Mouse (Mus musculus): Measurements from ENCODE around the gene Pcsk7. TPM values are rescaled to one million over a fixed set of nuclear protein-coding genes. Genes with fewer than 3 reads are reported as not detected.

The Pcsk7 gene
- polyA plus RNA-seq, 1 experiment from 2014 or later, result 8.4 TPM

DNA sequence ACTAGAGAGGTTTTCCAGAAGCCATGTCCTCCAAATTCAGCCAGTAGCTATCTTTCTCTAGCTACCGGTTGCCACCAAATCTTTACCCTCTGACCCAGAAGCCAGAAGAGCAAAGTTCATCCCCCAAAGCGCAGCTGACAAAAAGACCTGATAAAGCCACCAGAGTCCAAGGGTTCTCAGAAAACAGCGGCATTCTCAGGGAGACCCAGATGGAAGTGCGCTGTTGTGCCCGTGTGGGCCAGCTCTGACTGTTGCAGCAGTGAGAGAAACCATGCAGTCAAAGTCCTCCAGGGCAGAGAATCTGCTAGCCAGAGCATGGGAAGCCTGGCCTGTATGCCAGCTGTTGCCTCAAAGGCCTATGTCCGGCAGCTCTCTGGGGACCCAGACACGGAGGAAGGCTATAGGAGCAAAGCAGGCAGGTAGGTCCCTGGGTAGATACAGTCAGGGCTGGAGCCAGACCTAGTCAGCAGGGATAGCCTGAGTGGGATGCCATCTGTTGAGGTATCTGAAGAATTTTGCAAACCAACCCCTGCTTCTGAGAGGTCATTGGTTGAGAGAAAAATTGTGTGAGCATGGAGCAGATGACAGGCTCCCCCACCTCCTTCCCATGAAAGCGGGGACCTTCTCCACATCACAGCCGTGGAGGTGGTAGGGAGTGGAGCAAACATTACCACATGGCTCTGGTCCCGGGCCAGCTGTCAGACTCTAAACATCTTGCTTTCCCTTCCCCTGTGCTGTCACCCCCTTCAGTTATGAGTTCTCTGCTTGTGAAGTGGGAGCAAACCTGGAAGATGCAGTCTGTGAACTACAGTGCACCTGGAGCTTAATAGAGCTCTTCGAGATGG is 26.5 kb downstream of the Pcsk7 start:
- WGBS (ENCODE audit: insufficient replicate concordance), result 59% methylated on average over 11 of the region's 11 CpGs
- H3K4me1 ChIP-seq (ENCODE audit: control insufficient read depth, low read depth, low read length), result peaks cover 3% of the 10 kb centered on the region
- no peak overlapping the region for H3K9ac ChIP-seq (ENCODE audit: low read depth, low read length)
- peak overlapping the region; percentile 47 for H3K4me2 ChIP-seq (ENCODE audit: low read depth, low read length)
- H3K4me3 ChIP-seq (ENCODE audit: low read depth, low read length), result peak overlapping the region; percentile 12; the same call in 1 of the 2 replicates
- peak overlapping the region; percentile 74 for H3K27ac ChIP-seq (ENCODE audit: low read length)
- H3K36me3 ChIP-seq (ENCODE audit: control insufficient read depth, insufficient read depth), result peaks cover 7% of the 10 kb centered on the region
- peaks cover 6% of the 10 kb centered on the region for H3K27me3 ChIP-seq (ENCODE audit: control insufficient read depth, insufficient read depth, low read depth, low read length)
- peak; percentile 46 for ATAC-seq (ENCODE audit: low read depth)
- H3K9me3 ChIP-seq (replicated peaks; ENCODE audit: control insufficient read depth, low read length), result no peaks in the 10 kb centered on the region

DNA sequence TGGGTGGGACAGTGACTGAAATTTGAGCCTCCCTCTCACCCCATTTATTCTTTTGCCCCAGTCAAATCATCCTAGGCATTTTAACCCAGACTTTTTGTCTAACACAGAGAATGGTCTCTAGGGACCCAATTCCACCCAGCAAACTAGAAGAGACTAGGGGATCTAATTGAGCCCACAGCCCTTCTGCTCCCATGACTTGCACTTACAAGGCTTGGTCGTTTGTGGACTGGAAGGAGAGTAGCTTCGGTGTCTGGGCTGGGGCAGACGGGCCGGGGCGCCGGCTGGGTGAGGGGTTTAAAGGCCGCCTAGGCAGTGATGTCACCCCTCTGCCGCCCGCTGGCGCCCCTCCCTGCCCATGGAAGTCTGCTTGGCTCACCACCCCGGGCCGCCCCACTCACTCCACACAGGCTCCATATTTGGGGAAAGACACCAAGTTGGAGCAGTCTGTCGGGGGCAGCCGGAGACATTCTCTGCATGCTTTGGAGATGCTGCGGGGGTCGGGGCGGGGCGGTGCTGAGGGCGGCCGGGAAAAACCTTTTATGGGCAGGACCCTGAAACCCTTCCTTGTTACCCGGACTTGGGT is 29.4 kb downstream of the Pcsk7 start, which contains the start of gene Tagln:
TSS of gene Tagln (minus strand) at position 431 of the 583 bp plus-strand sequence.
- no peak for ATAC-seq (ENCODE audit: low read depth)
- peaks cover 3% of the 10 kb centered on the region for H3K4me1 ChIP-seq (ENCODE audit: control insufficient read depth, low read depth, low read length)
- H3K27ac ChIP-seq (ENCODE audit: low read length), result no peak within 1 kb of the TSS
- WGBS (ENCODE audit: insufficient replicate concordance), result 23% methylated on average over 21 of the region's 21 CpGs
- H3K4me3 ChIP-seq (ENCODE audit: low read depth, low read length), result no peak within 1 kb of the TSS
- no peaks in the 10 kb centered on the region for H3K9me3 ChIP-seq (replicated peaks; ENCODE audit: control insufficient read depth, low read length)
- no peak within 1 kb of the TSS for H3K4me2 ChIP-seq (ENCODE audit: low read depth, low read length)
- H3K9ac ChIP-seq (ENCODE audit: low read depth, low read length), result no peak within 1 kb of the TSS
- peaks cover 6% of the 10 kb centered on the region for H3K27me3 ChIP-seq (ENCODE audit: control insufficient read depth, insufficient read depth, low read depth, low read length)
- peaks cover 2% of the 10 kb centered on the region; the same call in 1 of the 2 replicates for H3K36me3 ChIP-seq (ENCODE audit: control insufficient read depth, insufficient read depth)

DNA sequence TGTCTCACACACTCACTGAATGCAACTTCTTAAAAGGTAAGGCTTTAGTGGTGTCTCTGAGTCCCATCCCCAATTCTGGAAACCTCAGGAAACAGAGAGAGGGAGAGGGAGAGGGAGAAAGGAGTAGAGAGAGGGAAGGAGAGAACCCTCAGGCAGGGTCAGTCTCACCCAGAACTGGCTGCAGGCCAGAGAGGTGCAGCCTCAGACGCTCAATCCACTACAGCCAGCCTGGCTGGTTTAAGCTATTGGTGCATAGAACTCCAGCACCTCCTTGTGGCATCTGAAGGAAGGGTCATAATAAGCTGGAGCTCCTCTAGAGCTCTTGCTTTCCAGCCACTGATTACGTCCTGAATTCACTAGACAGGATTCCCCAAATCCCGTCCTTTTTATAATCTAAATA is 30.6 kb downstream of the Pcsk7 start:
- WGBS (ENCODE audit: insufficient replicate concordance), result 23% methylated on average over 3 of the region's 3 CpGs
- Histone ChIP-seq H3K27me3 (ENCODE audit: control insufficient read depth, insufficient read depth, low read depth, low read length) (peaks cover 6% of the 10 kb centered on the region), H3K4me3 (ENCODE audit: low read depth, low read length) (no peak overlapping the region), H3K9me3 (replicated peaks; ENCODE audit: control insufficient read depth, low read length) (no peaks in the 10 kb centered on the region), H3K4me2 (ENCODE audit: low read depth, low read length) (no peak overlapping the region), H3K27ac (ENCODE audit: low read length) (no peak overlapping the region), H3K36me3 (ENCODE audit: control insufficient read depth, insufficient read depth) (peaks cover 5% of the 10 kb centered on the region), H3K4me1 (ENCODE audit: control insufficient read depth, low read depth, low read length) (peaks cover 10% of the 10 kb centered on the region), H3K9ac (ENCODE audit: low read depth, low read length) (no peak overlapping the region)
- peak; percentile 58 for ATAC-seq (ENCODE audit: low read depth)

DNA sequence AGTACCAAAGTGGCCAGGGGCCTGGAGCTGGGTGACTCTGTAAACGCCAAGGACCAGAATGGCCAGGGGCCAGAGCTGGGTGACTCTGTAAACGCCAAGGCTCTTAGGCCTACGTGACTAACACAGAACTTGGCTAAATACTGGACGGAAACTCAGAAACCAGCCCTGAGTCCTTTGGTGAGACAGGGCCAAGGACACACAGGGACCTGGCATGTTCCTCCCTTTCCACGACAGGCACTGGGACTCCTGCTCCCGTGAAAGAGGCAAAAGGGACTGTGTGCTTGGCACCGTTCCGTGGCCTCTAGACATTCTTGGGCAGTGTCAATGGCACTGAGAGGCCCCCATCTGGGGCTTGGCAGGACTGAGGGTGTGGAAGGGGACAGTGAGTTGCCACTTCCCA is 31.8 kb downstream of the Pcsk7 start:
- Histone ChIP-seq H3K4me1 (ENCODE audit: control insufficient read depth, low read depth, low read length) (peaks cover 19% of the 10 kb centered on the region), H3K4me3 (ENCODE audit: low read depth, low read length) (no peak overlapping the region), H3K36me3 (ENCODE audit: control insufficient read depth, insufficient read depth) (peaks cover 13% of the 10 kb centered on the region), H3K9me3 (replicated peaks; ENCODE audit: control insufficient read depth, low read length) (no peaks in the 10 kb centered on the region), H3K27ac (ENCODE audit: low read length) (no peak overlapping the region), H3K4me2 (ENCODE audit: low read depth, low read length) (no peak overlapping the region), H3K27me3 (ENCODE audit: control insufficient read depth, insufficient read depth, low read depth, low read length) (peaks cover 6% of the 10 kb centered on the region), H3K9ac (ENCODE audit: low read depth, low read length) (no peak overlapping the region)
- no peak for ATAC-seq (ENCODE audit: low read depth)
- 81% methylated on average over 8 of the region's 8 CpGs for WGBS (ENCODE audit: insufficient replicate concordance)

DNA sequence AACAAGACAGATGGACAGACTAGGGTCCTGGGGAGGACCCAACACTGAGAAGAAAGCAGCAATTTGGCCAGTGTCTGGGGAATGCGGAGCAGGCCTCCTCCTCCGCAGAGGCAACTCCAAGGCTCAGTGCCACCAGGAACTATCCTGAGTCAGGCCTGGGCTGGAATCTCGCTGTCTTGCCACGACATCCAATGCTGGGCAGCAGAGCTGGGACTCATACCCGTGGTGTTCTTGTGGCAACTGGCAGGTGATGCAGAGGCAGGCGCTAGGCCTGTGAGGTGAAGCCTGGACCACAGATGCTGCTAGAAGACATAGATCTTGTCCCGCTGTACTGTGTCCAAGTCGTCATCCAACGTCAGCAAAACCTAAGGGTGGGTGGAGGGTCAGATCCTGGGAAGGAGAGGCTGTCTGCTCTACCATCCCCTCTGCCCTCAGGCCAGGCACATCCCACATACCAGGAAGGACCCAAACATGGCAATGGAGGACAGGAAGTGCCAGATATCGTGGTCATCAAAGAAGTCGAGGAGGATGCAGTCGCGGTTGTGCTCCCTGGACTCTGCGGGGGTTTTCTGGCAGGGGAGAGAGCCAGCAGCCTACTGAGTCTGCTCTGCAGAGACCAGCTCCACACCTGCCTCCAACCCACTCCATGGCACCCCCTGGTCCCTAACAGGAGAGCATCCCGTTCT is 32.8 kb downstream of the Pcsk7 start:
- Histone ChIP-seq H3K4me1 (ENCODE audit: control insufficient read depth, low read depth, low read length) (peaks cover 25% of the 10 kb centered on the region), H3K4me3 (ENCODE audit: low read depth, low read length) (no peak overlapping the region), H3K36me3 (ENCODE audit: control insufficient read depth, insufficient read depth) (peaks cover 13% of the 10 kb centered on the region), H3K9me3 (replicated peaks; ENCODE audit: control insufficient read depth, low read length) (no peaks in the 10 kb centered on the region), H3K27me3 (ENCODE audit: control insufficient read depth, insufficient read depth, low read depth, low read length) (peaks cover 6% of the 10 kb centered on the region), H3K9ac (ENCODE audit: low read depth, low read length) (no peak overlapping the region), H3K4me2 (ENCODE audit: low read depth, low read length) (no peak overlapping the region), H3K27ac (ENCODE audit: low read length) (no peak overlapping the region)
- 73% methylated on average over 15 of the region's 15 CpGs for WGBS (ENCODE audit: insufficient replicate concordance)
- no peak for ATAC-seq (ENCODE audit: low read depth)

DNA sequence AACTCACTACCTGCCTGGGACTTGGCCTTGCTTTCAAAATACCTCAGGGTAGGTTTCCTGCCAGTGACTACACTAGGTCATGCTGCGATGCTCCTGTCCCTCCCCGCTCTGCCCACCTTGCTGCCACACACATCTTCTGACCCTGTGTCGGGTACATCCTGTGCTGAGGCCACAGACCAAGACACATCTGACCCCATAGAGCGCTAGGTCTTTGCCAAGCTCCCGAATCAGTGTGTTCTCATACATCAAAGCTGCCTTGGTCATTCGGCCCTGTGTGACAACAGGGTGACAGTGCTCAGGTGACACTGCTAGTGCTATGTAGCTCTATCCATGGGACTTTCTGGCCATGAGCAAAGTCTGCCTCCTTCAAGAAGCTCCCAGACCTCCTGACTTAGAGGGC is 33.5 kb downstream of the Pcsk7 start:
- Histone ChIP-seq H3K4me2 (ENCODE audit: low read depth, low read length) (no peak overlapping the region), H3K4me1 (ENCODE audit: control insufficient read depth, low read depth, low read length) (peaks cover 31% of the 10 kb centered on the region)

DNA sequence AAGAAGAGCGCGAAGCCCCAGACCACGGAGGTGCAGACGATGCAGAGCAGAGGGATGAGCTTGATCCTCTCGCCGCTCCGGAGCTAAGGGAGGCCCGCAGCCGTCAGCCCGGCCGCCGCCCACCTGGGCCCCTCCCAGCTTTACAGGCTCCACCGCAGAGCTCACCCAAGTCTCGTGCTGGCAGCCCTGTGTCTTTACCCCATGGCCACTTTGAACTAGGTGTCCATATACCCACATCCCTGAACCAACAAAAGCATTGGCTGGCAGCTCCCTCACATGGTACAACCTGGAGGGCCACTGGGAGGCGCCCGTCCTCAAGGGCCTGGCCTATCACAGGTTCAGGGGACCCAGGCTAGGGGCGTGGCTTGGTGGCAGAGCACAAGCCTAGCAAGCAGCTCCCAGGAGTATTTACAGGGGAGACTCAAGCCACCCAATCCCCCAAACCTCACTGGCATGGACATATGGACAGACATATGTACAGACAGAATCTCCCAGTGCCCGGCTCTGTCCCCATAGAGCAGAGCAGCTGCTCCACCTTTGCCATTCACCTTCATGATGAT is 35.1 kb downstream of the Pcsk7 start:
- peaks cover 2% of the 10 kb centered on the region; the same call in 1 of the 2 replicates for H3K9me3 ChIP-seq (replicated peaks; ENCODE audit: control insufficient read depth, low read length)
- no peaks in the 10 kb centered on the region for H3K27me3 ChIP-seq (ENCODE audit: control insufficient read depth, insufficient read depth, low read depth, low read length)
- no peak overlapping the region for H3K27ac ChIP-seq (ENCODE audit: low read length)
- H3K36me3 ChIP-seq (ENCODE audit: control insufficient read depth, insufficient read depth), result peaks cover 26% of the 10 kb centered on the region
- WGBS (ENCODE audit: insufficient replicate concordance), result 64% methylated on average over 18 of the region's 18 CpGs
- no peak overlapping the region for H3K4me3 ChIP-seq (ENCODE audit: low read depth, low read length)
- H3K4me2 ChIP-seq (ENCODE audit: low read depth, low read length), result no peak overlapping the region
- H3K9ac ChIP-seq (ENCODE audit: low read depth, low read length), result no peak overlapping the region
- H3K4me1 ChIP-seq (ENCODE audit: control insufficient read depth, low read depth, low read length), result peaks cover 34% of the 10 kb centered on the region
- peak; percentile 32; the same call in 1 of the 2 replicates for ATAC-seq (ENCODE audit: low read depth)

More for the DNA sequence above, 33.5 kb downstream of the Pcsk7 start:
- Histone ChIP-seq H3K36me3 (ENCODE audit: control insufficient read depth, insufficient read depth) (peaks cover 20% of the 10 kb centered on the region), H3K9ac (ENCODE audit: low read depth, low read length) (no peak overlapping the region), H3K27ac (ENCODE audit: low read length) (no peak overlapping the region), H3K4me3 (ENCODE audit: low read depth, low read length) (no peak overlapping the region), H3K27me3 (ENCODE audit: control insufficient read depth, insufficient read depth, low read depth, low read length) (peaks cover 6% of the 10 kb centered on the region), H3K9me3 (replicated peaks; ENCODE audit: control insufficient read depth, low read length) (peaks cover 2% of the 10 kb centered on the region; the same call in 1 of the 2 replicates)
- ATAC-seq (ENCODE audit: low read depth), result no peak
- WGBS (ENCODE audit: insufficient replicate concordance), result 89% methylated on average over 6 of the region's 6 CpGs

DNA sequence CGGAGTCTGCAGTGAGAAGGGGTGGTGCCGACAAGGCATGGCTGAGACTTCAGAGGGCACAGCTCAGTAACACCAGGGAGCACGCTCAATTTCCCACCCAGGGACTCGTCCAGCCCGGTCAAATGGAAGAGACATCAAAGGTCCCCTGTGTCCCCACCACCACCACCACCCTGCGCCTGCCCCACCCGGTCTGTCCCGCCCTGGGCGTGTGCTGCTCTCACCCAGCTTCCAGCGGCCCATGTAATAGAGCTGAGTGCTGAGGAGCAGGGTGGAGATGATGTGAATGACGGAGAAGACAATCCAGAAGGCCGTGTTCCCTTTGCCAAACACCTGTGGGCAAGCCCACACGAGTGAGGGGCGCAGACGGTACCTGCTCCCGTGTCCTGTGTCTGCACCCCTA is 36.2 kb downstream of the Pcsk7 start:
- Histone ChIP-seq H3K9ac (ENCODE audit: low read depth, low read length) (no peak overlapping the region), H3K4me2 (ENCODE audit: low read depth, low read length) (peak overlapping the region; percentile 28; the same call in 1 of the 2 replicates), H3K4me3 (ENCODE audit: low read depth, low read length) (no peak overlapping the region), H3K36me3 (ENCODE audit: control insufficient read depth, insufficient read depth) (peaks cover 26% of the 10 kb centered on the region), H3K27me3 (ENCODE audit: control insufficient read depth, insufficient read depth, low read depth, low read length) (no peaks in the 10 kb centered on the region), H3K9me3 (replicated peaks; ENCODE audit: control insufficient read depth, low read length) (peaks cover 2% of the 10 kb centered on the region; the same call in 1 of the 2 replicates), H3K4me1 (ENCODE audit: control insufficient read depth, low read depth, low read length) (peaks cover 34% of the 10 kb centered on the region), H3K27ac (ENCODE audit: low read length) (no peak overlapping the region)
- 70% methylated on average over 16 of the region's 16 CpGs for WGBS (ENCODE audit: insufficient replicate concordance)
- ATAC-seq (ENCODE audit: low read depth), result peak; percentile 66

All from liver, embryonic 16.5 days (tissue).